Mouse (Mus musculus) midbrain, embryonic 10.5 days (tissue): Measurements from ENCODE around the gene Naxd. TPM values are rescaled to one million over a fixed set of nuclear protein-coding genes. Genes with fewer than 3 reads are reported as not detected.

Experiments
- DNase-seq: peaks from one replicate; pipeline ENCODE4 v3.0.0-alpha.2; 2017; ENCODE audit warnings: low spot score
- H3K27ac ChIP-seq: fragments of 300-500 bp; sonication (generic); replicated peaks from 2 replicates; pipeline ENCODE4 v1.5.1; 2016; ENCODE audit warnings: mild to moderate bottlenecking
- H3K27me3 ChIP-seq: fragments of 300-500 bp; sonication (generic); 2 replicates; pipeline ENCODE4 v1.6.1; 2016; ENCODE audit warnings: low read depth, mild to moderate bottlenecking; ENCODE audit not compliant: poor library complexity, severe bottlenecking
- H3K36me3 ChIP-seq: fragments of 300-500 bp; sonication (generic); 2 replicates; pipeline ENCODE4 v1.6.1; 2016; ENCODE audit warnings: mild to moderate bottlenecking, moderate library complexity
- H3K4me1 ChIP-seq: fragments of 300-500 bp; sonication (generic); 2 replicates; pipeline ENCODE4 v1.6.1; 2016
- H3K4me3 ChIP-seq: fragments of 300-500 bp; sonication (generic); 2 replicates; pipeline ENCODE4 v1.5.1; 2016; ENCODE audit warnings: mild to moderate bottlenecking, moderate library complexity
- H3K9me3 ChIP-seq: fragments of 300-500 bp; sonication (generic); replicated peaks from 2 replicates; pipeline ENCODE4 v1.6.1; 2016; ENCODE audit warnings: mild to moderate bottlenecking
- WGBS: fragments of 180-500 bp; shearing (Covaris S2); methylation state at CpG from one replicate; pipeline ENCODE4 v1.1.7; 2016; 5-methylcytosine and 5-hydroxymethylcytosine counted together
- polyA plus RNA-seq: library from polyadenylated mRNA; unstranded; fragments of >200 nt; fragmentation: Nextera tagmentation; extraction: Ambion mirVana; gene quantifications from 2 replicates; pipeline ENCODE4 v1.2.1, GENCODE M21; 2016

Gene Naxd
- polyA plus RNA-seq, 1 experiment from 2014 or later = 114 TPM

DNA sequence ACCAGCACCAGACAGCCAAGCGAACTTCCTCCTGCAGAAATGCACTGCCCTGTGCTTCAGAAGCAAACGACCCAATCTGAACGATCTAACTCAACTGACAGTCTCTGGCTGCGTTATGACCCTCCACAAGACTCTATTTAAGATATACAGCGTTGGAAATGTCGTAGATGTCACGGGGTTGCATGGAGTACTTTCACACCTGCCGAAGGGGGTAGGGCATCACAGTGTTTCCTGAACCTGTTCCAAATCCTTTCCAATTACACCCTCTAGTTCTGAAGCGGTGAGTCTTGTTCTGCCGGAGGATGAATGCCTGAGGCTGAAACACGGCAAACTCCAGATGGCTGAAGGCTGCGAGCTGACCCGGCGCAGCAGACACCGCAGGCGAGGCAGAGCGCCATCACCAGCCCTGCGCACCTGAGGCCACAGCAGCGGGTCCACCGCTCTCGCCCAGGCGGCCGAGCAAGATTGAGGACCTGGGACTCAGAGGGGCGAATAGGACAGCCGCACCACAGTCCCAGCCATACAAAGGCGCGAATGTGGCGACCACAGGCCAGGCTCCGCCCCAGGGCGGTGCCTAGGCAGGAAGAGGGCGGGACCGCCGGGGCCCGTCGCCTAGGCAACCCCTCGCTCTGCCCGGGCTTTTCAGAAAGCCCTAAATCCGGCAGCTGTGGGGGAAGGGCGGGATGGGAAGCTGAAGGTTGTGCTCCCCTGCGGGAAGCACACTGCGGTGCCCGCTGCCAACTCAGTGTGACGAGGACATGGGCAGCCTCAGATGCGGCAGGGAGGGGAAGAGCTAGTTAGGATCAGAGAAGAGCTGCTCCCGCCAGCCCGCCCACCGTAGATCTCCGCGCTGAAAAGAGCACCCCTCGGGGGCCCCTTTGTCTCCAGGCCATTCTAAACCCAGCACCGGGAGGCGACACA, 57.8 kb downstream of the Naxd start, which contains the start of gene Ing1:
Gene Ing1 (plus strand): TSS at position 773 of the 921 bp plus-strand sequence.
- Histone ChIP-seq H3K27me3 (no peaks in the 10 kb centered on the region), H3K27ac (peak within 1 kb of the TSS; percentile 99), H3K4me3 (peak within 1 kb of the TSS; percentile 96), H3K36me3 (0 out of 2 replicates have a peak, but pooled peaks cover under 1% of the 10 kb centered on the region), H3K9me3 (no peaks in the 10 kb centered on the region), H3K4me1 (peaks cover 44% of the 10 kb centered on the region)
- WGBS = under 1% methylated on average over 52 of the region's 52 CpGs
- peak; percentile 97 for DNase-seq

DNA sequence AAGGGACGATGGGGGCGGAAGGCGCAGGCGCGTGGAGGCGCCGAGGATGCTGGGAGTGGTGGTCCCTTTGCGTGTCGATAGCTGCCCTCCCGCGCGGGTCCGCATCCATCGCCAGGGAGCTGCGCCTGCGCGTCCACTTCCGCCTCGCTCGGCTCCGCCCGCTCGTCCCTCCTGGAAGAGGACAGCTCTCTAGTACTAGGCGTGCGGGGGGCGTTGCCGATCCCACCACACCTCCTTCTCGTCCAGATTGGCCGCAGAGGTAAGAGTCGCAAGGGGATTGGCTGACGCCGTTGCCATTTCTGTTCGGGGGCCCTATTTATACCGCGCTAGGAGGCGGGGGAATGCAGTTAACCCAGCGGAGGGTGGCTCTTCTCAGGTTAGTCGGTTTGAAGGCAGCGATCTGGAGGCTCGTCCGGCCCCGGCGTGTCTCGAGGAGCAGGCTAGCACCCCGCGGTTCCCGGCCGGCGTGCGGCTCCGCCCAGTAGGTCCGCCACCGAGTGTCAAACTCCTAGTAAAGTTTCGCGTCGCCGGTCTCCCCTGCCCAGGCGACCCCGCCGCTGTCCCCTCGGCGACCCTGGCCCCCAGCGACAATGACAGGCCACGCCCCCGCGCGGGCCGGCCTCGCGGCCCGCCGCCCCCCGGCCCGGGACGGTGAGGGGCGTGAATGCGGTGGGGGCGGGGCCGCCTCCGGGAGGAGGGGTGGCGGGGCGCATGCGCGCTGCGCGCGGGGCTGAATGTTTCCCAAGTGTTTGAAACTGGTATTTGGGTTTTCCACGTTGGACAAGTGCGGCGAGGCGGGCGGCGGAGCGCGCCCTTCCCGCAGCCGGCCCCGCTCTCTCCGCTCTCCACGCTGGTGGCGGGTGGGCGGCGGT, 58.6 kb downstream of the Naxd start:
- peaks cover 8% of the 10 kb centered on the region for H3K36me3 ChIP-seq
- WGBS = under 1% methylated on average over 103 of the region's 103 CpGs
- H3K4me3 ChIP-seq = peak overlapping the region; percentile 96

DNA sequence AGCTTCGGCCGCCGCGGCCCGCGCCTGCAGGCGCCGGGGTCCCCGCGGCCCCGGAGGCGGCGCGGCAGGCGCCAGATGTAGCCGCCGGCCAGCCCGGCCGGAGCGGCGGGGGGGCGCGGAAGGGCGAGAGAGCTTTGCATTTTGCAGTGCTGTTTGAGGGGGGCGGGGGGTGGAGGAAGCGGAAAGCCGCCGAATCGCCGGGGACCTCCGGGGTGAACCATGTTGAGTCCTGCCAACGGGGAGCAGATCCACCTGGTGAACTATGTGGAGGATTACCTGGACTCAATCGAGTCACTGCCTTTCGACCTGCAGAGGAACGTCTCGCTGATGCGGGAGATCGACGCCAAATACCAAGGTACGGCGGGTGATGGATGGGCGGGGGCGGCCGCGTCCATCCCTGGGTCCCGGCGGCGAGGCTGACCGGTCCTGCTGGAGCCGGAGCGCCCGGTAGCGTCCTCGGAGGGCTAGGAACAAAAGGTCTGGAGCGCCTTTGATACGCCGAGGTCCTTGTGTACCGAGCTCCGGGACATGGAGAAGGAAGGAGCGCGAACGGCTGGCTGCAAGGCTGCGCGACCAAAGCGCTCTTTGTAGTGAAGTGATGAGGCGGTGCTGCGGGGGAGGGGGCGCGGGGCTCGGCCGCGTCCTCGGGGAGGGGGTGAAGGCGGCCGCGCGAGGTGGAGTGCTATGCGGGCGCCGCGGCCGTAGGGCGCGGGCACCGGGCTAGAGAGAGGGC, 59.6 kb downstream of the Naxd start:
- Histone ChIP-seq H3K27me3 (no peaks in the 10 kb centered on the region), H3K4me3 (peak overlapping the region; percentile 96), H3K9me3 (no peaks in the 10 kb centered on the region), H3K27ac (peak overlapping the region; percentile 99), H3K36me3 (peaks cover 17% of the 10 kb centered on the region), H3K4me1 (peaks cover 31% of the 10 kb centered on the region)
- 2% methylated on average over 81 of the region's 85 CpGs for WGBS
- peak; percentile 68 for DNase-seq

More for the DNA sequence above, 58.6 kb downstream of the Naxd start:
- no peaks in the 10 kb centered on the region for H3K9me3 ChIP-seq
- peak overlapping the region; percentile 99 for H3K27ac ChIP-seq
- H3K4me1 ChIP-seq = peaks cover 36% of the 10 kb centered on the region
- no peaks in the 10 kb centered on the region for H3K27me3 ChIP-seq
- DNase-seq = peak; percentile 99

DNA sequence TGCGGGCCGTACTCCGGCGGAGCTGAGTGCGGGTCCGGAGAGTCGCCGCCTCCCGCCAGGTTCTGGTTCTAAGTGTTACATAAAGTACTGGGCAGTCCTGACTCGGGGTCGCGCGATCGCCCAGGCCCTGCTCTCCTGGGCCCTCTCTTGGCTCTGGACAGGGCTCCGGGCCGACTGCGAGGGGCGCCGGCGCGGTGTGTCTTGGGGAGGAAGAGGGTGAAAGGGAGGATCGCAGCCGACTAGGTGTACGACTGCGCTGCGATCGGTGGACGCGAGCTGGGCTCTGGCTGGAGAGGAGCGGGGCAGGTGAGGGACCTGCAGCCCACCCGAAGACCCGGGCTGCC, 60.1 kb downstream of the Naxd start:
- no peak for DNase-seq
- peak overlapping the region; percentile 99 for H3K27ac ChIP-seq
- H3K4me1 ChIP-seq = peaks cover 31% of the 10 kb centered on the region
- H3K36me3 ChIP-seq = peaks cover 23% of the 10 kb centered on the region
- H3K4me3 ChIP-seq = peak overlapping the region; percentile 96
- no peaks in the 10 kb centered on the region for H3K27me3 ChIP-seq
- WGBS = under 1% methylated on average over 32 of the region's 32 CpGs
- H3K9me3 ChIP-seq = no peaks in the 10 kb centered on the region

DNA sequence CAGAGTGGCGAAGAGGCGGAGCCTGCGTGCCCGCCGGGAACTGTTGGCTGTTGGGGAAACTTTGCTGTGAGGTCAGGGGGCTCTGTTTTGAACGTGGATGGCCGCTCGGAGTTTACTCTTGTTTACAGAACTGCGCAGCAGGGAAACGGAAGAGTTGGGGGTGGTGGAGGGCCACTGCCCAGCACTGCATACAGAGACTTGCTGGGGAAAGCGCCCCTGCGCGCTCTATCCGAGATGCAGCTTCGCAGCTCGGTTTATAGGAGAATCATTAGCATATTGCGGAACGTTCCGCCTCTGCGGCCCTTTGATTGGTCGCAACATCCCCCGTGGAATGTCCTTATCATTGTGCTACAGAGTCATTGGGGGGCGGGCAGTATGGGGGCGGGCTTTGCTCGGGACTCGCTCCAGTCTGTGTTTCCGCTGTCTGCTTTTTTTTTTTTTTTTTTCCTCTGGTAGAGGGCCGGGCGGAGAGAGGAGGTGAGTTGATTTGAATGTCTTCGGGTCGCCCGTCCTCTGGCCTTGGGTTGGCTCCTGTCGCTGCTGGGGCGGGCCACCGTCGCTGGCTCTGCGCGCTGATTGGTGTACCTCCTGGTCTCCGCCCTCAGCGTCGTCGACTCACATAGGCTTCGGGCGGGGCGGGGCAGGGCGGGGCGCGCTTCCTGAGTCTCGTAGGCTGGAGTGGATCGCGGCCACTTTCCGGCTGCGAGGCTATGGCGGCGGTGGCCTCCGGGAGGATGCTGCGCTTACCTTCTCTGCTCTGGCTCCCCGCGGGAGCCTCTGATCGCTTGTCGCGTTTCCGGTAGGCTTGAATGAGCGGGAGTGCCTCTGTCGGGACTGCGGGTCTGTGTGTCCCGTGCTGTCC, 60.7 kb downstream of the Naxd start:
- H3K27ac ChIP-seq = peak overlapping the region; percentile 99
- under 1% methylated on average over 67 of the region's 67 CpGs for WGBS
- H3K9me3 ChIP-seq = no peaks in the 10 kb centered on the region
- H3K36me3 ChIP-seq = peaks cover 26% of the 10 kb centered on the region
- H3K4me3 ChIP-seq = peak overlapping the region; percentile 96
- no peaks in the 10 kb centered on the region for H3K27me3 ChIP-seq
- H3K4me1 ChIP-seq = peaks cover 31% of the 10 kb centered on the region
- peak; percentile 99 for DNase-seq

DNA sequence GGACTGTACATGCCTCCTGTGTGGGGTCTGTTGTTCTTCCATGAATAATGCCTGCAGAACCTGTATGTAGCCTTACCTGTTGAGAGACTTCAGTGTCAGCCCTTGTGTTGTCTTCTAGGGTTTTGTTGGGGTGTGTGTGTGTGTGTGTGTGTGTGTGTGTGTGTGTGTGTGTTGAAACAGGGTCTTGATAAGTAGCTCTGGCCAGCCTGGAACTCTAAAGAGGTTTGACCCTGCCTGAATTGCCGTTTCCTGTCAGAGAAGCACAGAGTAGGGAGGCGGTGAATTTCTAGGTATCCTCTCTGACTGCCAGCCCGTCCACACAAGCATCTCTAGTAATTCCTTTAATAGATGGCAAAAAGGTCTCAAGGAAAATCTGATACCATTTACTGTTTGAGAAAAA, 62.2 kb downstream of the Naxd start:
- H3K4me3 ChIP-seq = peak overlapping the region; percentile 96
- peaks cover 21% of the 10 kb centered on the region for H3K4me1 ChIP-seq
- no peaks in the 10 kb centered on the region; the same call in 1 of the 2 replicates for H3K9me3 ChIP-seq
- H3K27me3 ChIP-seq = no peaks in the 10 kb centered on the region
- 80% methylated on average over 3 of the region's 3 CpGs for WGBS
- H3K27ac ChIP-seq = no peak overlapping the region
- H3K36me3 ChIP-seq = peaks cover 41% of the 10 kb centered on the region
- DNase-seq = no peak

DNA sequence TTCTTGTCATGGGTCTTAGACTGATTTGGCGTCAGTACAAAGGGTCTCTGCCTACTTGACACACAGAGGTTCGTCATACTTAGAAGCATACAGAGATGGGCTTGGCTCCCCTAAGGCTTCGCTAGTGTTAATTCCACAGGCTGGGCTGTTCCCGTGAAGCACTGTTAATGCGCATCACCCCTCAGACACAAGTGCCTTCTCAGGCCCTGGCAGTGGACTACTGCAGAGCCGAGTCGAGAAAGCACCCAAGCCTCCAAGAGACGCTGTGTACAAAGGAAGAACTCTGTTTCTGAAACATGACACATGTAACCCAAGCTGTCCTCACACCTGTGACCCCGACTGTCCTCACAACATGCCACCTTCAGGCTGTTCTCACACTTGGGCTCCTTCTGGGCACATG, 62.9 kb downstream of the Naxd start:
- Histone ChIP-seq H3K4me3 (no peak overlapping the region), H3K9me3 (no peaks in the 10 kb centered on the region; the same call in 1 of the 2 replicates), H3K27ac (no peak overlapping the region), H3K4me1 (peaks cover 14% of the 10 kb centered on the region), H3K27me3 (no peaks in the 10 kb centered on the region), H3K36me3 (peaks cover 48% of the 10 kb centered on the region)
- DNase-seq = no peak
- WGBS = 91% methylated on average over 9 of the region's 9 CpGs

DNA sequence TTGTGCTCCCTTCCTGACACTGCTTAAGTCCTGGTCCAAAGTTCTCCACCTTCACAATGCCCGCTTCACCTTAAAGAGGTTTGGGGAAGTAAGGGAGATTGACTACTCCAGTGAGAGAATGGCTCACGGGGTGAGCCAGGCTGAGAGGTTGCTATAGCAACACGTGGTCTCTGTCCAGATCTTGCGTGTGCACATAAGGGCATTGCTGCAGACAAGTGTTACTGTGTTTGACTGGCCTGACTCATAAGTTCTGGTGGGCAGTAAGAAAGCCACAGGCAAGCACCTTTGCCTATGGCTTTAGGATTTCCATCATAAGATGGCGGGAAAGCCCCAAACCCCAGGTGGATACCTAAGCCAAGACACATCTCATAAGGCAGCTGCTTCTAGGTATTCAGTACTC, 66.9 kb downstream of the Naxd start:
- Histone ChIP-seq H3K27me3 (no peaks in the 10 kb centered on the region), H3K27ac (no peak overlapping the region), H3K4me1 (peaks cover 6% of the 10 kb centered on the region), H3K4me3 (no peak overlapping the region), H3K9me3 (no peaks in the 10 kb centered on the region; the same call in 1 of the 2 replicates), H3K36me3 (peaks cover 88% of the 10 kb centered on the region)
- 93% methylated on average over 5 of the region's 5 CpGs for WGBS
- DNase-seq = no peak

Other genes with a start within 250 kb of the Naxd start
- gene Col4a2, start 184.7 kb upstream of the Naxd start, polyA plus RNA-seq = 43.7 and 53.1 TPM in 2 replicates
- 113 and 146 TPM in 2 replicates for gene Col4a1, start 184.7 kb upstream of the Naxd start, polyA plus RNA-seq
- gene Rab20, start 18.8 kb upstream of the Naxd start, polyA plus RNA-seq = 0.60 and 1.3 TPM in 2 replicates
- gene Cars2, start 53.3 kb downstream of the Naxd start, polyA plus RNA-seq = 18.7 and 19.9 TPM in 2 replicates
- 31.2 and 34.0 TPM in 2 replicates for gene Ing1, start 58.1 kb downstream of the Naxd start, polyA plus RNA-seq
- gene Ankrd10, start 138.3 kb downstream of the Naxd start, polyA plus RNA-seq = 99.9 and 103 TPM in 2 replicates
- gene 1700016D06Rik, start 203.6 kb downstream of the Naxd start, polyA plus RNA-seq = 0.09 TPM in 1 of 2 replicates, not detected in the other
- 47.4 and 56.9 TPM in 2 replicates for gene Arhgef7, start 230.2 kb downstream of the Naxd start, polyA plus RNA-seq